Mouse (Mus musculus) cortical plate, adult 2 months (tissue): ENCODE measurements around the gene Gm17387.

Experiments
- CTCF ChIP-seq: fragments of 200-500 bp; IDR thresholded peaks from 2 replicates; pipeline ENCODE4 v1.5.1; 2011; ENCODE audit warnings: mild to moderate bottlenecking, control low read depth, low read length; ENCODE audit not compliant: insufficient read depth; ENCODE audit errors: extremely low read depth
- POLR2A ChIP-seq: fragments of 200-500 bp; IDR thresholded peaks from 2 replicates; pipeline ENCODE4 v1.6.1; 2011; ENCODE audit warnings: mild to moderate bottlenecking, low read length, control low read depth; ENCODE audit not compliant: insufficient read depth; ENCODE audit errors: extremely low read depth

DNA sequence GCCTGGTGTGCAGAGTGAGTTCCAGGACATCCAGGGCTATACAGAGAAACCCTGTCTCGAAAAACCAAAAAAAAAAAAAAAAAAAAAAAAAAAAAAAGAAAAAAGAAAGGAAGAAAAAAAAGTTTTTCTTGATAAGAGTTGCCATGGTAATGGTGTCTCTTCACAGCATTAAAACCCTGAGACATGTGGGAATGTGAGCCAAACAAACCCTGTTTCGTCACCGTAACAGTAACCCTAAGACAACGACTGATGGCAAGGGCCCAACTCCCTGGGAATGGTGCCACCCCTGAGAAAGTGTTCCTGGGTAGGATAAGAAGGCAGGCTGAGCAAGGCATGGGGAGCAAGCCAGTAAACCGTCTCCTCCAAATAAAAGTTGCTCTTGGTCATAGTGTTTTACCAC lies 22.0 kb upstream of the Gm17387 start:
- TF ChIP-seq CTCF (no peak), POLR2A (no peak)
